Mouse (Mus musculus): ENCODE results near the gene Stx8. TPM values are rescaled to one million over a fixed set of nuclear protein-coding genes. Genes with fewer than 3 reads are reported as not detected.

Stx8 gene
- total RNA-seq, 2 experiments from 2014 or later = 7.6 to 34.6 TPM

DNA sequence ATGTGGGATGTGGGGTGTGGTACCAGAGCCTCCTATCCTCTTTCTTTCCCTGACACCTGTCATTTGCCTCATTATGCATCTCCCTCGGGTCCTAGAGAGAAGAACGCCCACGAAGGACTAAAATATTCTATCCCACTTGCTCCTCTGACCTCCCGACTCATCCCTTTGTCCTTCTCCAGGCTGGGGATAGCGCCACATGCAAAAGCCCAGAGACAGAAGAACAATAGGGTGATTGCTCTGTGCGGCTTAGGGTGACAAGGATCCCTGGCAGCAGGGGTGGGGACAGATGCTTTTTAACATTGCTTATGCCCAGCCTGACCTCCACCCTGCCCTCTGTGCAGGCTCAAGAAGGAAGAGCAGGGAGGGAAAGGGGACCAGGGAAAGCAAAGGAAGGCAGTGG lies 281.9 kb downstream of the Stx8 start:
- ATAC-seq (replicated peaks; ENCODE audit: low FRiP score, low TSS enrichment, poor library complexity, severe bottlenecking) = no peak

- no peak for ATAC-seq (replicated peaks; ENCODE audit: low FRiP score, low TSS enrichment, poor library complexity, severe bottlenecking)
Measured at GRCm38 (mm10) chr11:68250106-68250505, 284.1 kb downstream of the Stx8 start.

DNA sequence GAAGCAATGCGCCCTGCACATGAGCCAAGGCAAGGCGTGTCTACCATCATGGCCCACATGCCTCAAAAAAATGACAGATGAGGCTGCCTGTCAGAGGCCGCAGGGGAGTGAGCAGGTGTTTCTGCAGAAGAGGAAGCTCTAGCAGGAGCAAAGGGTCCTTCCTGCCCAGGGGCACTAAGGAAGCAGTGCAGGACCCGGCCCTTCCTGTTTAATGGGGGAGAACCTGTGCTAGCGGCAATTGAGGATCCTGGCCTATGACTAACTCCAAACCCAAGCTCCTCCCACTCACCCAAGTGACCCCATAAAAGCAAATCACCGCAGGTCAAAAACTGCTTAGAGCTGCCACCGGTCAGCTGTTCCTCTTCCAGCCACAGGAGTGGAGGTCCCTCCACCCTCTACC lies 287.5 kb downstream of the Stx8 start:
- ATAC-seq (replicated peaks; ENCODE audit: low FRiP score, low TSS enrichment, poor library complexity, severe bottlenecking) = no peak

Other genes with a start within 250 kb of the Stx8 start
- gene Glp2r, start 195.0 kb upstream of the Stx8 start, total RNA-seq (2014; fragmentation: Nextera tagmentation) = not detected in 2 replicates
- gene Glp2r, start 195.0 kb upstream of the Stx8 start, total RNA-seq (2017) = not detected in 2 replicates
- not detected in 2 replicates for gene Gsg1l2, start 191.6 kb upstream of the Stx8 start, total RNA-seq (2014; fragmentation: Nextera tagmentation)
- gene Gsg1l2, start 191.6 kb upstream of the Stx8 start, total RNA-seq (2017) = not detected in 2 replicates
- gene Dhrs7c, start 168.0 kb upstream of the Stx8 start, total RNA-seq (2014; fragmentation: Nextera tagmentation) = not detected in 2 replicates
- gene Dhrs7c, start 168.0 kb upstream of the Stx8 start, total RNA-seq (2017) = not detected in 2 replicates
- gene Usp43, start 44.0 kb upstream of the Stx8 start, total RNA-seq (2014; fragmentation: Nextera tagmentation) = not detected in 2 replicates
- not detected in 2 replicates for gene Usp43, start 44.0 kb upstream of the Stx8 start, total RNA-seq (2017)
- not detected in 2 replicates for gene Cfap52, start 542 bp upstream of the Stx8 start, total RNA-seq (2014; fragmentation: Nextera tagmentation)
- not detected in 2 replicates for gene Cfap52, start 542 bp upstream of the Stx8 start, total RNA-seq (2017)